Mouse (Mus musculus) mouse embryonic stem cell (cell line): Measurements from ENCODE around the gene Arih2.

Experiments
- in situ Hi-C, 2 experiments: fragments of 300-500 bp; cut with MboI; formaldehyde crosslinking; loops; 1 replicate in 1 of 2; 3 replicates in 1 of 2; pipeline ENCODE4 v1.14.3; 2019 to 2020; ENCODE audit warnings: low sequenced_read_pairs in 2 of 2, low pct_unique_long_range_greater_than_20kb in 1 of 2, mixed read lengths in 1 of 2; ENCODE audit not compliant: unreplicated experiment in 1 of 2

The Arih2 gene

GRCm38 (mm10) chr9:108596998-108597764 is 52.0 kb downstream of the Arih2 start, which contains the start of gene P4htm:
TSS of gene P4htm (minus strand) at chr9:108597667.
- in situ Hi-C loops: no loop called here

- in situ Hi-C loops: no loop called here
Measured at GRCm38 (mm10) chr9:108594354-108594753, 54.8 kb downstream of the Arih2 start.

GRCm38 (mm10) chr9:108591462-108591861 is 57.7 kb downstream of the Arih2 start:
- in situ Hi-C loops: no loop called here

GRCm38 (mm10) chr9:108589229-108589628 is 60.0 kb downstream of the Arih2 start:
- in situ Hi-C loops: no loop called here

GRCm38 (mm10) chr9:108587571-108588180 is 61.5 kb downstream of the Arih2 start:
- in situ Hi-C loops: no loop called here

GRCm38 (mm10) chr9:108579344-108579690 is 69.9 kb downstream of the Arih2 start:
- in situ Hi-C loops: no loop called here

GRCm38 (mm10) chr9:108578545-108579343 is 70.4 kb downstream of the Arih2 start, which contains the start of gene Wdr6:
TSS of gene Wdr6 (minus strand) at chr9:108578739.
- in situ Hi-C loops: no loop called here

GRCm38 (mm10) chr9:108577934-108578544 is 71.1 kb downstream of the Arih2 start:
- in situ Hi-C loops: no loop called here

- in situ Hi-C loops: no loop called here
Measured at GRCm38 (mm10) chr9:108577025-108577424, 72.2 kb downstream of the Arih2 start.

- in situ Hi-C loops: no loop called here
Measured at GRCm38 (mm10) chr9:108575321-108576297, 73.6 kb downstream of the Arih2 start.

- in situ Hi-C loops: no loop called here
Measured at GRCm38 (mm10) chr9:108574921-108575320, 74.3 kb downstream of the Arih2 start.

GRCm38 (mm10) chr9:108573774-108574690 is 75.2 kb downstream of the Arih2 start:
- in situ Hi-C loops: no loop called here

GRCm38 (mm10) chr9:108572321-108572720 is 76.9 kb downstream of the Arih2 start:
- in situ Hi-C loops: no loop called here

GRCm38 (mm10) chr9:108571401-108571973 is 77.7 kb downstream of the Arih2 start:
- in situ Hi-C loops: no loop called here

GRCm38 (mm10) chr9:108570207-108570896 is 78.8 kb downstream of the Arih2 start:
- in situ Hi-C loops: no loop called here
